Mouse (Mus musculus) kidney, postnatal 0 days (tissue): ENCODE measurements around the gene Ntm. TPM values are rescaled to one million over a fixed set of nuclear protein-coding genes. Genes with fewer than 3 reads are reported as not detected.

Experiments used
- ATAC-seq: fragments of 200-750 bp; cut with Nextera tagmentation; replicated peaks from 2 replicates; pipeline ENCODE4 v1.8.0; 2017; ENCODE audit warnings: low read depth, moderate number of reproducible peaks, moderate TSS enrichment, moderate library complexity; ENCODE audit not compliant: low FRiP score
- DNase-seq: peaks from one replicate; pipeline ENCODE4 v3.0.0-alpha.2; 2016; ENCODE audit warnings: low spot score
- H3K27ac ChIP-seq: fragments of 300-500 bp; sonication (generic); 2 replicates; pipeline ENCODE4 v1.5.1; 2014; ENCODE audit warnings: mild to moderate bottlenecking
- H3K27me3 ChIP-seq: fragments of 300-500 bp; sonication (generic); 2 replicates; pipeline ENCODE4 v1.6.1; 2014; ENCODE audit warnings: low read length, mixed read lengths; ENCODE audit not compliant: insufficient read depth
- H3K36me3 ChIP-seq: fragments of 300-500 bp; sonication (generic); 2 replicates; pipeline ENCODE4 v1.6.1; 2014; ENCODE audit warnings: low read length, mixed read lengths; ENCODE audit not compliant: insufficient read depth
- H3K4me1 ChIP-seq: fragments of 300-500 bp; sonication (generic); replicated peaks from 2 replicates; pipeline ENCODE4 v1.6.1; 2014; ENCODE audit warnings: antibody characterized with exemption, low read length, mixed read lengths; ENCODE audit not compliant: insufficient read depth
- H3K4me2 ChIP-seq: fragments of 300-500 bp; sonication (generic); 2 replicates; pipeline ENCODE4 v1.6.1; 2014; ENCODE audit warnings: mild to moderate bottlenecking, low read length, moderate library complexity, mixed read lengths
- H3K4me3 ChIP-seq: fragments of 300-500 bp; sonication (generic); replicated peaks from 2 replicates; pipeline ENCODE4 v1.5.1; 2014; ENCODE audit warnings: low read depth, low read length
- H3K9ac ChIP-seq: fragments of 300-500 bp; sonication (generic); 2 replicates; pipeline ENCODE4 v1.6.1; 2014; ENCODE audit warnings: low read depth, low read length
- H3K9me3 ChIP-seq: fragments of 300-500 bp; sonication (generic); replicated peaks from 2 replicates; pipeline ENCODE4 v1.6.1; 2016; ENCODE audit warnings: low read length, inconsistent platforms, mixed read lengths
- CTCF ChIP-seq: IDR thresholded peaks from 2 replicates; pipeline ENCODE4 v1.5.1; 2016; ENCODE audit warnings: antibody characterized with exemption, low read depth, mild to moderate bottlenecking, moderate library complexity
- WGBS: fragments of 180-500 bp; shearing (Covaris S2); extraction: QIAGEN DNeasy Blood & Tissue Kit; methylation state at CpG from one replicate; pipeline ENCODE4 v1.1.7; 2014; 5-methylcytosine and 5-hydroxymethylcytosine counted together
- polyA plus RNA-seq: library from polyadenylated mRNA; unstranded; fragments of >200 nt; fragmentation: Nextera tagmentation; extraction: Ambion mirVana; gene quantifications from 2 replicates; pipeline ENCODE4 v1.2.1, GENCODE M21; 2015

Gene Ntm
- polyA plus RNA-seq, 1 experiment from 2014 or later, result 20.6 TPM

DNA sequence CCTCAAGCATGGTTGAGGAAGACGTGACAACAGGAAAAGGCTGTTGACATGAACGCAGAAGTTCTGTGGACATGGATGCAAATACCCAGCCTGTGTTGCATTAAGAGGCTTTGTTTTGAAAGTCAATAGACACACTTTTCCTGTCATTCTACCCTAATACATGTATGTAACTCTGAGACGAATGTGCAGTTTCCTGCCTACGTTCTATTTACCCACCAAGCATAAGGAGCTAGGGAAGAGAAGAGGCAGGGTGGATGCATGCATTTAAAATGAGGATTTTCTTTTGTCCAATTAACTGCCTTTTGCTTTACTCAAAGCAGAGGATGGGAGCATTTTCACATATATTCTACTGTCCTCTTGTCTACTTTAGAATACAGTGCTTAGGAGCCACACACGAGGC, 858.5 kb downstream of the Ntm start:
- no peaks in the 10 kb centered on the region for H3K9me3 ChIP-seq
- WGBS, result 79% methylated on average over 5 of the region's 5 CpGs
- H3K27me3 ChIP-seq, result no peaks in the 10 kb centered on the region
- no peak overlapping the region for H3K4me3 ChIP-seq
- DNase-seq (no peak), ATAC-seq (no peak)
- no peak for TF ChIP-seq CTCF
- no peaks in the 10 kb centered on the region for H3K36me3 ChIP-seq
- no peak overlapping the region for H3K27ac ChIP-seq
- H3K4me2 ChIP-seq, result no peak overlapping the region
- no peaks in the 10 kb centered on the region for H3K4me1 ChIP-seq
- H3K9ac ChIP-seq, result no peak overlapping the region

DNA sequence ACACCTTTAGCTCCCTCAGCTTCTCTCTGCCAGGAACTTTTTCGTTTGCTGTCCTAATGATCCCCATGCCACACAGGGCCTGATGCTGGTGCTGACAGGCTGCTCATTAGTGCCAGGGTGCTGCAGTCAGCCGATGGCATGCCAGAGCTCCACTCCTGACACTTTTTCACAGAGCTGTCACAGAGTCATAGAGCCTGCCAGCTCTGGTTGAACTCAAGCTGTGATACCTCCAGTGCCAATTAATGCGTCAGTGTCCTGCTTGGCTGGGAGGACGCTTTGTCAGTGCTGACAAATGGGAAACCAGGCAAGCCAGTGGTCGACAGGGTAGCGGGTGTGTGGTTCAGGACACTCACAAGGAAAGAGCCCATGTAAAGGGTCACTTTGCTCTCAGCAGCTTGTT, 858.9 kb downstream of the Ntm start:
- ATAC-seq, result no peak
- no peak for DNase-seq
- Histone ChIP-seq H3K4me3 (no peak overlapping the region), H3K27ac (no peak overlapping the region), H3K27me3 (no peaks in the 10 kb centered on the region), H3K4me1 (no peaks in the 10 kb centered on the region), H3K4me2 (no peak overlapping the region), H3K9ac (no peak overlapping the region), H3K9me3 (no peaks in the 10 kb centered on the region), H3K36me3 (no peaks in the 10 kb centered on the region)
- TF ChIP-seq CTCF, result no peak
- 66% methylated on average over 6 of the region's 6 CpGs for WGBS

- no peak overlapping the region for H3K4me3 ChIP-seq
- H3K4me1 ChIP-seq, result no peaks in the 10 kb centered on the region
- H3K27ac ChIP-seq, result no peak overlapping the region
- no peaks in the 10 kb centered on the region for H3K36me3 ChIP-seq
- DNase-seq (no peak), ATAC-seq (no peak)
- 58% methylated on average over 5 of the region's 5 CpGs for WGBS
- no peak overlapping the region for H3K9ac ChIP-seq
- H3K27me3 ChIP-seq, result no peaks in the 10 kb centered on the region
- no peaks in the 10 kb centered on the region for H3K9me3 ChIP-seq
- TF ChIP-seq CTCF, result no peak
- no peak overlapping the region for H3K4me2 ChIP-seq
Measured at GRCm38 (mm10) chr9:29100624-29101023, 862.3 kb downstream of the Ntm start.

- Histone ChIP-seq H3K9me3 (no peaks in the 10 kb centered on the region), H3K4me3 (no peak overlapping the region), H3K4me2 (no peak overlapping the region), H3K27me3 (no peaks in the 10 kb centered on the region), H3K4me1 (no peaks in the 10 kb centered on the region), H3K36me3 (no peaks in the 10 kb centered on the region), H3K9ac (no peak overlapping the region), H3K27ac (no peak overlapping the region)
- DNase-seq, result no peak
- ATAC-seq, result no peak
- no peak for TF ChIP-seq CTCF
Measured at GRCm38 (mm10) chr9:29092443-29092842, 870.5 kb downstream of the Ntm start.

DNA sequence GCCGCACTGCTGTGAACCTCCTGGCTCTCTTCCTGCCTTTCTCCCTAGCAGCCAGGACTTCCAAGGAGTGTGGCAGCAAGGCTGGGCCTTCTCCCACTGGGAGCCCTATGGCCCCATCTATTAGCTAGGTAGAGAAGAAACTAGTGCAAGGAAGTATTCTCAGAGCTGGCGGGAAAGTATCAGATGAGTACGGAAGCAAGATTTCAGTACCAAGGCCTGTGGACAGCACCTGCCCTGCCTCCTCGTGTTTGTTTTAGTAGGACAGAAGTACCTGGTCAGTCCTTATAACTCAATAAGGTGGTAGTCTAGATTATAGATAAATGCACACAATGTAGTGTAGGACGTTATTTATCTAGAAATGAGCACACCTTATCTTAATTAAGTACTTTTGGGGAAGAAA, 874.3 kb downstream of the Ntm start:
- DNase-seq, result peak; percentile 21

GRCm38 (mm10) chr9:29087656-29088055, 875.3 kb downstream of the Ntm start:
- H3K9me3 ChIP-seq, result no peaks in the 10 kb centered on the region
- no peak for TF ChIP-seq CTCF
- no peak overlapping the region for H3K9ac ChIP-seq
- ATAC-seq (no peak), DNase-seq (no peak)
- no peak overlapping the region for H3K4me2 ChIP-seq
- H3K27ac ChIP-seq, result no peak overlapping the region
- H3K4me1 ChIP-seq, result no peaks in the 10 kb centered on the region
- H3K4me3 ChIP-seq, result no peak overlapping the region
- no peaks in the 10 kb centered on the region for H3K36me3 ChIP-seq
- H3K27me3 ChIP-seq, result no peaks in the 10 kb centered on the region
- WGBS, result 57% methylated on average over 4 of the region's 4 CpGs

More for the DNA sequence above, 874.3 kb downstream of the Ntm start:
- WGBS, result 48% methylated on average over 5 of the region's 5 CpGs
- no peak for ATAC-seq
- Histone ChIP-seq H3K27me3 (no peaks in the 10 kb centered on the region), H3K9ac (no peak overlapping the region), H3K27ac (no peak overlapping the region), H3K4me2 (no peak overlapping the region), H3K9me3 (no peaks in the 10 kb centered on the region), H3K4me3 (no peak overlapping the region), H3K36me3 (no peaks in the 10 kb centered on the region), H3K4me1 (no peaks in the 10 kb centered on the region)
- no peak; the same call in 1 of the 2 replicates for TF ChIP-seq CTCF

DNA sequence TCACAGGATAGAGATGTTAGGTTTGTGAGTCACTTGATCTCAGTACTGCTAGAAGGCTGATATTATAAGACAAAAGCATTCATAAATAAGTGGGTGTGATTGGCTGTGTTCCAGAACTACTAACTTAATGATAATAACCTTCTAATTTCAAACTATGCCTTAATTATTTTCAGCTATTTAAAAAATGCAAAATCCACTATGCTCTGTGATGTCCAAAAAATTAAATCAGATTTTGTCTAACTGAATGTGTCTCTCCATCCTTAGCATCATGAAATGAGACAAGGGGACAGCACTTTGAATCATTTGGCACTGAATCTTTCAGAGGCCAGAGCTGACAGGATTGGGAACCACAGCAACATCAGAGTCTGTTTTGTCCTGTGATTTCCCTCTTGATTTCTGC, 875.8 kb downstream of the Ntm start:
- no peak for ATAC-seq
- no peak overlapping the region for H3K4me3 ChIP-seq
- H3K4me2 ChIP-seq, result no peak overlapping the region
- H3K9ac ChIP-seq, result no peak overlapping the region
- no peaks in the 10 kb centered on the region for H3K4me1 ChIP-seq
- no peak overlapping the region for H3K27ac ChIP-seq
- no peaks in the 10 kb centered on the region for H3K9me3 ChIP-seq
- no peaks in the 10 kb centered on the region for H3K36me3 ChIP-seq
- TF ChIP-seq CTCF, result no peak
- no peaks in the 10 kb centered on the region for H3K27me3 ChIP-seq
- DNase-seq, result no peak
